Mouse (Mus musculus) ovary, postnatal 14 days (tissue): ENCODE data around the gene Ildr1.

ENCODE experiments used
- DNase-seq: peaks from one replicate; pipeline ENCODE4 v3.0.0; 2022; ENCODE audit warnings: low spot score

The Ildr1 gene

GRCm38 (mm10) chr16:36700484-36700883 is 6.7 kb downstream of the Ildr1 start:
- no peak for DNase-seq

GRCm38 (mm10) chr16:36707702-36708423 is 14.1 kb downstream of the Ildr1 start:
- DNase-seq: no peak

GRCm38 (mm10) chr16:36708751-36709150 is 15.0 kb downstream of the Ildr1 start:
- DNase-seq: no peak

- DNase-seq: no peak
Observed at GRCm38 (mm10) chr16:36709405-36709804, 15.6 kb downstream of the Ildr1 start.

GRCm38 (mm10) chr16:36710794-36711193 is 17.0 kb downstream of the Ildr1 start:
- no peak for DNase-seq

GRCm38 (mm10) chr16:36711760-36712159 is 18.0 kb downstream of the Ildr1 start:
- no peak for DNase-seq

- DNase-seq: no peak
Observed at GRCm38 (mm10) chr16:36717481-36717880, 23.7 kb downstream of the Ildr1 start.

GRCm38 (mm10) chr16:36718637-36719036 is 24.9 kb downstream of the Ildr1 start:
- DNase-seq: no peak

GRCm38 (mm10) chr16:36720194-36721055 is 26.6 kb downstream of the Ildr1 start:
- DNase-seq: no peak

GRCm38 (mm10) chr16:36722739-36723138 is 29.0 kb downstream of the Ildr1 start:
- no peak for DNase-seq

GRCm38 (mm10) chr16:36723880-36724443 is 30.2 kb downstream of the Ildr1 start:
- no peak for DNase-seq

GRCm38 (mm10) chr16:36728959-36729358 is 35.2 kb downstream of the Ildr1 start:
- no peak for DNase-seq

- DNase-seq: no peak
Observed at GRCm38 (mm10) chr16:36732572-36732971, 38.8 kb downstream of the Ildr1 start.

- DNase-seq: no peak
Observed at GRCm38 (mm10) chr16:36733827-36734226, 40.0 kb downstream of the Ildr1 start.

- DNase-seq: no peak
Observed at GRCm38 (mm10) chr16:36735421-36735820, 41.6 kb downstream of the Ildr1 start.

- DNase-seq: no peak
Observed at GRCm38 (mm10) chr16:36739404-36739930, 45.7 kb downstream of the Ildr1 start.

- no peak for DNase-seq
Observed at GRCm38 (mm10) chr16:36743580-36743979, 49.8 kb downstream of the Ildr1 start.

- no peak for DNase-seq
Observed at GRCm38 (mm10) chr16:36747068-36747467, 53.3 kb downstream of the Ildr1 start.

- no peak for DNase-seq
Observed at GRCm38 (mm10) chr16:36747767-36748166, 54.0 kb downstream of the Ildr1 start.

- no peak for DNase-seq
Observed at GRCm38 (mm10) chr16:36751979-36752378, 58.2 kb downstream of the Ildr1 start.

GRCm38 (mm10) chr16:36770191-36770771 is 76.5 kb downstream of the Ildr1 start:
- DNase-seq: no peak

GRCm38 (mm10) chr16:36770830-36771229 is 77.1 kb downstream of the Ildr1 start:
- DNase-seq: no peak
